ENCODE assay signal across 15 mouse cellular contexts in genomic region chr9:93843869-93844268, GRCm38 (mm10).
"Had no signal": no experiment of that assay in that cellular context is flagged by ENCODE, and none has a peak within 500 bp of the region (broad histone marks: within the 10 kb centered on the region; RNA-seq: fewer than 3 reads in every experiment).

No protein-coding gene starts in this region.

- H3K4me2 ChIP-seq: limb, embryonic 13.5 days; midbrain, embryonic 12.5 days; neural tube, embryonic 15.5 days had no signal

- H3K9me3 ChIP-seq: limb, embryonic 13.5 days; midbrain, embryonic 12.5 days; neural tube, embryonic 15.5 days had no signal

- H3K27ac ChIP-seq: limb, embryonic 13.5 days; liver, embryonic 14.5 days; midbrain, embryonic 12.5 days; neural tube, embryonic 15.5 days; stomach, postnatal 0 days had no signal

- DNase-seq: kidney, adult 8-10 months; kidney, postnatal 25 days; layer of hippocampus, adult 9-11 months; layer of hippocampus, postnatal 36 days; left cerebral cortex, postnatal 4 days; lung, adult 18-20 months; right cerebral cortex, postnatal 14 days; thymus, adult 18-20 months; thymus, postnatal 14 days had no signal

- H3K27me3 ChIP-seq: limb, embryonic 13.5 days; midbrain, embryonic 12.5 days; neural tube, embryonic 15.5 days had no signal

- H3K9ac ChIP-seq: limb, embryonic 13.5 days; liver, embryonic 14.5 days; midbrain, embryonic 12.5 days; neural tube, embryonic 15.5 days had no signal

- H3K4me1 ChIP-seq: midbrain, embryonic 12.5 days; neural tube, embryonic 15.5 days had no signal

- H3K36me3 ChIP-seq: limb, embryonic 13.5 days; midbrain, embryonic 12.5 days; neural tube, embryonic 15.5 days had no signal

- H3K4me3 ChIP-seq: limb, embryonic 13.5 days; midbrain, embryonic 12.5 days; myocyte; neural tube, embryonic 15.5 days had no signal
